Mouse (Mus musculus): ENCODE results near the gene Sult1b1.

- TF ChIP-seq CTCF (IDR thresholded peaks at IDR 0.05; ENCODE audit: borderline replicate concordance, control insufficient read depth, extremely low read depth, insufficient read depth, low read length, poor library complexity) (no peak), POLR2A (IDR thresholded peaks at IDR 0.05; ENCODE audit: control insufficient read depth, extremely low read depth, insufficient read depth, low read length, poor library complexity) (no peak)
Measured at GRCm38 (mm10) chr5:87573490-87573889, 35.5 kb upstream of the Sult1b1 start.

Measured in thymus, adult 2 months (tissue).